Mouse (Mus musculus) spleen, postnatal 10 days (tissue): ENCODE results near the gene Cdk18.
"Not testable (repeated sequence)": the region's sequence is repeated elsewhere in the genome, so short reads cannot be mapped to it uniquely, and the experiment has no call there.

Source experiments
- DNase-seq, 2 experiments: peaks; one replicate each; pipeline ENCODE4 v3.0.0; 2021 to 2022; ENCODE audit warnings: low spot score in 2 of 2

Cdk18 gene

DNA sequence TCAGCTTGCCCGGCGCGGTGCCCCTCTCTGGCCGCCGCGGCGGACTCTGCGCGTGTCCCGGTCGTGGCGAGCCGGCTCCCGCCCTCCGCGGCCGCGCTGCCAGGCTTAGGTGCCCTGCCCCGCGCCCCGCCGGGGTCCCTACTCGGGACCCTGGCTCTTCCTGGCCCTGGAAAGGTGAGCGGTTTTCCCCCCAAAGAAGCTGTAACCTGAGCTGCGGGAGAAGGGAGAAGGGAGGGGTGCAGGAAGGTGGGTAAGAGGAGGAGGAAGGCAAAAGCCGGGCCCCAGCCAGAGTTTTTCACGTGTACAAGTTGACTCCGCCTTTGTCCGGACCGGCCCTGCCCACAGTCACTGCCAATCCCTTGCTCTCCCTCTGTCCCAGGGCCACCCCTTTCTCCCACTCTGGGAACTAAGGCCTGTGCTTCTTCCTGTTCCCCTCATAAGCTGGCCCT lies at the start of gene Cdk18:
Gene Cdk18, minus strand, starts transcription at position 269 of the 449 bp plus-strand sequence.
- peak in 1 of 2 experiments; percentile 31 for DNase-seq

DNA sequence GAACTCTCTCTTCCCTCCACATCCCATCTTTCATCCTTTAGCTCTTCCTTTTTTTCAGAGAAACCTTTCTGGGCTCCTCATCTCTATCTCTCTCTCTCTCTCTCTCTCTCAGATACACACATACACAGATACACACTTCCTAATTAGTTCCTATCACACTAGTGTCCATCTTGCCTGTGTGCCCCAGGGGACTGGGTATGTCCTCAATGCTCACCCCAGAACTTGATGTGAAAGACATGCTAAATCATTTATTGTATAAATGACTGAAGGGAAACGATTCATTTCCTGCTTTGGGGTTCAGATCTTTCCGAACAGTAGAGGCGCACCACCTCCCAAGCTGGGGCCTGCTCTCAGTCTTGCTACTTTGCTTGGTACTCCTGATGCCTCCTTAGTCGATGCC lies 49.7 kb upstream of the Cdk18 start:
- DNase-seq = no peak

DNA sequence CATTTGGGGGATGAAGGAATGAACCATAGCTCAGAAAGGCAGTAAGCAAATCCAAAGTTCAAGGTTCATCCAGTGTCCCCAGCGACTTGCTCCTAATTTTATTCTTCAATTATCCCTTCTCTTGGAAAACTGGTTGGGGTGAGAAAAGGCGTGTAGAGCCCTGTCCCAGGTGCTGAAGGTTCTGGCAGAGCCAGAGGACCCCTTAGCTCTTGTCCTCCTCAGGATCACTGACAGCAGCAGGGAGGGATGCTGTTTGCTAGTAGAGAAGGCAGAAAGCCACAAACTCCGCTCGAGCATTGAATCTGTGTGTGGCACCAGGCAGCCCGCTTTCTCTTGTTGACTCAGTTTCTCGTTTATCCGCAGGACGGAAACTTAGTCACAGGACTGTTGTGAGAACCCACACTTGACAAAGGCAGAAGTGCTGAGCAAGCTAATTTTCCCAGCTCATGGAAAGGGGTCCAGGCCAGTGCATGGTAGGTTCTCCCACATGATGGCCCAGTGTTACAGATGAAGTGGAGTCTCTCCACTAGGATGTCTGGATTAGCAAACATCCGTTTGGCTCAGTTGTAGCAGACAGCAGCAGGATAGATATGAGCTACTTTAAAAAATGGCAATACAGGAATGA lies 49.1 kb upstream of the Cdk18 start:
- no peak for DNase-seq

DNA sequence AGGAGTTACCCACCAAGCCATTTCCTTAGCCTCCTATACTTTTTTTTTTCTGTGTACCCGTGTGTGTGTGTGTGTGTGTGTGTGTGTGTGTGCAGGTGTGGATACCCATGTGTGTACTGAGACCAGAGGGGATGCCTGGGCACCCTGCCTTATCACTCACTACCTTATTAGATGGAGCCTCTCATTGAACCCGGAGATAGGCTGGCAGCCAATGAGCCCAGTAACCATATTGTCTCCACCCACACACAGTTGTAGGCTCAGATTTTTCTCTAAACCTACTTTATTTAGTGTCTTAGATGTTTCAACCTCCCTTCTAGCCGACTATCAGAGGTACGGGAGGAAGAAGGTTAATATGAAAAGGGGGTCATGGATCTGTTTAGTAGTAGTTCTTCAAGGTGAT lies 46.8 kb upstream of the Cdk18 start:
- DNase-seq = no peak

DNA sequence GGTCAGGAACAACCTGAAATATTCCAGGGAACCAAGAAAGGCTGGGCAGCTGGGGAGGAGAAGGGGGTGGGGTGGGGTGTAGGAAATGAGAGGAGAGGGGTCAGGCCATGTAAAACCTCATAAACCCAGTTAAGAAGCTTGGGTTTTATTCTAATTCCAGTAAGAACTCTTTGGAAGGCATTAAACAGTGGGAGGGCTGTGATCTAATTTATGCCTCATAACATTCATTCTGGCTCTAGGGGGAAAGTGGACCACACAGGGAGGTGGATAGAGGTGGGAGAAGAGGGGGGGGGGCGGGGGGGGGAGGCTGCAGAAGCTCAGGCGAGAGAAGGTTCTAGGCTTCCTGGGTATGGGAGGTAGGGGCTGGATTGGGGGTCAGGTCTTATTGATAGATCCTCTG lies 32.1 kb upstream of the Cdk18 start:
- DNase-seq = no peak

DNA sequence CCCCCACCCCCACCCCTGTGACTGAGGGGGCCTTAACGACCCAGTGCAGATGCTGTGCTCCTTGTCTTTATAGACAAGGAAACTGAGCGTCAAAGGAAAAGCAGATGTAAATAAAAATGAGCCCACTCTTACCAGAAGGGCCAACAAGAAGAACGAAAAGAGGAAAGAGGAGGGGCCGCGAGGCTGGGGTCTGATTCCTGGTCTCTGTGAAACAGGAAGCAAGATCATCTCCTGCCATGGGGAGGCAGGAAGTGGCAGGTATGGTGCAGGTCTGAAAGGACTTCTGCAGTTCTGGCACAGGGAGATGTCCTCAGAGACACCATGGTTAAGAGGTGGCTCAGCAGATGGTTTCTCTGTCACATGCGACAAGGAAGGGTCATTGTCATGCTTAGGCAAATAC lies 31.2 kb upstream of the Cdk18 start:
- no peak for DNase-seq

DNA sequence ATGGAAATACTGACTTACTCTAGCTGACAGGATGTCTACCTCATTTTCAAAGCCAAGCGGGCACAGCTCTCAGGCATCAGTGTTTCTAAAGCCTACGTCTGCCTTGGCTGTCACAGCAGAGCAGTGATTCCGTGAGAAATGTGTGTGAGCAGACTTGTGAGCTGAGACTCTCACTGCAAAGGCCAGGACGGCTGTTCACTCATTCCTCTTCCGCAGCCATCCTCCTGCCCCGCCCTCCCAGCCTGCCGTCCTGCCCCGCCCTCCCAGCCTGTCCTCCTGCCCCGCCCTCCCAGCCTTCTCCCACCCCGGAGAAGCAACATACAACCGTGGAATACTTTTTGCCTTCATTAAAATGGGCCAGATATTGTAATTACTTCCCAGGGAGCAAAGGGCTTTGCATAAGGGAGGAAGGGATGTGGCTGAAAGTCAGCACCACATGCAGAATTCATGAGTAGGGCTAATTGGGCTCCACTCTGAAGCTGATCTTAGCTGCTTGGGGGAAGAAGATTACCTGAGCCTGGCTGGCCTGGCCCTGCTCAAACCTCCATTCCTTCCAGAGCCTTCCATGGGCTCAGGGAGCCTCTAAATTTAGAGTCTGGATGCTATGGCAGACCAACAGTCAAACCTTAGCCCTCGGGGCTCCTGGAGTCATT lies 28.8 kb upstream of the Cdk18 start:
- DNase-seq = peak in 1 of 2 experiments; percentile 39

DNA sequence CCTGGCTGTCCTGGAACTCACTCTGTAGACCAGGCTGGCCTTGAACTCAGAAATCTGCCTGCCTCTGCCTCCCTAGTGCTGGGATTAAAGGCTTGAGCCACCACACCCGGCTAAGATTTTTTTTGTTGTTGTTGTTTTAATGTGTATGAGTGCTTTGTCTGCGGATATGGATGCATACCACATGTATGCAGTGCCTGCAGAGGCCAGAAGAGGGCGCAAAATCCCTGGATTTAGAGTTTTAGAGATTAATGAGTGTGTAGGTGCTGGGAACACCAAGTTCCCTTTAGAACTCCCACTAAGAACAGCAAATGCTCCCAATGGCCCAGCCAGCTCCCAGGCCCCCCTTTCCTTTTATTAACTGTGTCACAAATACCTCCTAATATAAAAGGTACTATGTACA lies 26.4 kb upstream of the Cdk18 start:
- peak in 1 of 2 experiments; percentile 58 for DNase-seq

DNA sequence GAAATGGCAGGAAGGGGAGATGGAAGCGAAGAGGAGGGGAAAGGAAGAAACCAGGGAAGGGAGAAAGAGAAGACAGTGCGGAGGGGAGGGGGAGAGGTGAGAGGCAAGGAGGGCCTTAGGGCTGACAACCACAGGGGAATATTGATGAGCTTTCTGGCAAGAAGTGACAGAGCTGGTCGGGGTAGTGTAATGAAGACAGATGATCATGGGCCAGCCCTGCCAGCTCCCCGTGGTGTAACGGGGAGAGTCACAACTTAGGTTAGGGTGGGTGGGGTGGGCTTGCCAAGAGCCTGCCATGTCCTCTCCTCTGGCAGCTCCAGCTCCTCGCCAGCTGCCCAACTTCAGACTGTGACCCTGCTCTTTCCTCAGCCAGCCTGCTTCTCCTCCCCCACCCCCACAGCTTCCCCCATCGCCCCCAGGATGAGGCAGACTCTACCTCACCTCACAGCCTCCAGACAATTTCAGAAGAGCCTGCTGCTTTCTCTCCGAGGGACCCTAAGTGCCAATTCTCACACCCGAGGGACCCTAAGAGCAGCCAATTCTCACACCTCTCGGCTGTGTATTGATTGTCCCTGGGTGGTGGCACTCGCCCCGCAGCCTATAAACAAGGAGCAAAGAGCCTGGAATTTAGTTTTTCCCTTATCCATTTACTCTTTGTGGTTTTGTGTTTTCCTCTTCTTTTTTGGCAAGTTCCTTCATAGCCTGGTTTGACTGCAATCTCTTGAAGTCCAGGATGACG lies 25.5 kb upstream of the Cdk18 start:
- DNase-seq = no peak

DNA sequence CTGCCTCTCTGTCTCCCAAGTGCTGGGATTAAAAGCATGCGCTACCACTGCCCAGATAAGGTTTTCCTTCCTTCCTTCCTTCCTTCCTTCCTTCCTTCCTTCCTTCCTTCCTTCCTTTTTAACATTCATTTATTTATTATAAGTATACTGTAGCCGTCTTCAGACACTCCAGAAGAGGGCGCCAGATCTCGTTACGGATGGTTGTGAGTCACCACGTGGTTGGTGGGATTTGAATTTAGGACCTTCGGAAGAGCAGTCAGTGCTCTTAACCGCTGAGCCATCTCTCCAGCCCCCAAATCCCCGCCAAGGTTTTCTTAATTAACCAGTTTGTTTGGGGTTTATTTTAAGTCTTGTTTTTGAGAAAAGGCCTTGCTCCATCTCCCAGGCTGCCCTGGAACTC lies 23.1 kb upstream of the Cdk18 start:
- not testable (repeated sequence) for DNase-seq

DNA sequence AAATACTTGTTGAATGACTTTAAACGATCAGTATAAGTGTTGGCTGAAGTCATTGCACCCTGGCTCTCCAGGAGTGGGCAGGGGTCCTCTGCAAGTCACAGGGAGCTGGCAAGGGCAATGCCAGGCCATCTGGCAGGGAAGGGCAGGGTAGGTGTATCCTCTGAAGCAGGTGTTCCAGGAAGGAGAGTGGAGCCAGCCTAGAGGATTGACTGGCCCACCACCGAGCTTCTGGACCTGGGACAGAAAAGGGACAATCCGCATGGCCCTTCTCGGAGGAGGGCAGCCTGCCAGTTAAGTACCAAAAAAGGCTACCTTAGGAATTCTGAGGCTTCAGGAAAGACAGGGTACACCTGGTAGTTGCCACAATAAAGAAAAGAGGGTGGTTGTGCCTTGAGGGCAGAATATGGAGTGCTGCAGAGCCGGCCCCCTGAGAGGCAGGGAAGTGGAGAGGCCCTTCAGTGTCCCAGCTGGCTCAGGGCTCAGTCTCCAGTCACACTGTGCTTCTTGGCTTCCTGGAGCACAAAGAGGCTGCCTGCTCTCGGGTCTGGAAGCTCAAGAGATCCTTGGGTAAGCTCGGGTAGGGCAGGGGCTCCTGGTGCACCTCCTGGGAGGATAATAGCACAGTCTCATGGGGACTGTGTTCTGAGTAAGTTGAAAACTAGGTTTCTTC lies 21.9 kb upstream of the Cdk18 start:
- DNase-seq = no peak

DNA sequence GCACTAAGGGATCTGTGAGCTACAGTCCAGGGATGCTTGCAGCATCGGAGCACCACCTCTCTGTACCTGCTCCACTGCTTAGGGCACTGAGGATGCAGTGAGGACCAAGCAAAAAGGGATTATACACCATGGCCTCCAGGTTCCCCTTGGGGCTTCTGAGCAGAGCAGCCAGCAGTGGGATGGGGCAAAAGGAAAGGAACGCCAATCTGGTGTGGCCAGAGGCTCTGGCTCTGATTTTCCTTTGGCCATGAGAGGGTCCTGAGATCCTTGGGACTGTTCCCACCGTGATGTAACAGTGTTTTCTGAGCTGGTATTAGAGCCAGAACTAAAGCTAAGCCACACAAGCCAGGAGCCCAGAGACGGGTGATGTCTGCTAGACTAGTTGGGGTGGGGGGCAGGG lies 20.2 kb upstream of the Cdk18 start:
- DNase-seq = no peak

DNA sequence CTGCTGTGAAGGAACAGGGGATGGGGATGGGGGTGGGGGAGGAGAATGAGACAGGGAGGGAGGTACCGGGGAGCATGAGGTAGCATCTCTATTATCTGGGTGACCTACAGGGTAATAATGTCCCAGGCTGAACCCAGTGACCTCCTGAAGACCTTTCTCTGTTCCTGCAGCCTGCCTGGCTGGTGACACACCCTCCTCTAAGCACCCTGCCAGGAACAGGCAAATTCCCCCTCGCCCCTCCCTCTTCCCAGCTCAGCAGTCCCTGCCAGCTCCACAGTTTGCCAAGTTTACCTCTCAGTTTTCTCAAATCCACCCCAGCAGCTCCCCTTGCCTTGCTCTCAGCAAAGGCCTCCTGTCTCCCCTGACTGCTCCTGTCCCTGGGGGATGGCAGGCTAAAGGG lies 19.3 kb upstream of the Cdk18 start:
- no peak for DNase-seq

DNA sequence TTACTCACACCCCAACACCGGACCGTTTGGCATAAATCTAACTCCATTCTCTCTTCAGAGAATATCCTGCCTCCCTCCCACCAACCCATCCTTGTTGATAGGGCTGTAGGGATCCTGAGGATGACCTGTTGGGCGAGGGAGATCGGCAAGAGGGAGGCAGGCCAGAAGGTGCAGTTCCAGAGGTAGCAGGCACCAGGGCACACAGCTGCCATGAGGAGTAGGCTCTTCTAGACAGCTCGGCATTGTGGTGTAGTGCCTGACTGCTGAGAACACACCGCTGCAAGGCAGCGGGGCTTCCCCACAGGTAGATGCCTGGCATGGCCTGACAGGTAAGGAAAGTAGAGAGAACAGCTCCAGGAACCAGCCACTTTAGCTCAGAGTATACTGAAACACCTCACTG lies 18.3 kb upstream of the Cdk18 start:
- DNase-seq = no peak

DNA sequence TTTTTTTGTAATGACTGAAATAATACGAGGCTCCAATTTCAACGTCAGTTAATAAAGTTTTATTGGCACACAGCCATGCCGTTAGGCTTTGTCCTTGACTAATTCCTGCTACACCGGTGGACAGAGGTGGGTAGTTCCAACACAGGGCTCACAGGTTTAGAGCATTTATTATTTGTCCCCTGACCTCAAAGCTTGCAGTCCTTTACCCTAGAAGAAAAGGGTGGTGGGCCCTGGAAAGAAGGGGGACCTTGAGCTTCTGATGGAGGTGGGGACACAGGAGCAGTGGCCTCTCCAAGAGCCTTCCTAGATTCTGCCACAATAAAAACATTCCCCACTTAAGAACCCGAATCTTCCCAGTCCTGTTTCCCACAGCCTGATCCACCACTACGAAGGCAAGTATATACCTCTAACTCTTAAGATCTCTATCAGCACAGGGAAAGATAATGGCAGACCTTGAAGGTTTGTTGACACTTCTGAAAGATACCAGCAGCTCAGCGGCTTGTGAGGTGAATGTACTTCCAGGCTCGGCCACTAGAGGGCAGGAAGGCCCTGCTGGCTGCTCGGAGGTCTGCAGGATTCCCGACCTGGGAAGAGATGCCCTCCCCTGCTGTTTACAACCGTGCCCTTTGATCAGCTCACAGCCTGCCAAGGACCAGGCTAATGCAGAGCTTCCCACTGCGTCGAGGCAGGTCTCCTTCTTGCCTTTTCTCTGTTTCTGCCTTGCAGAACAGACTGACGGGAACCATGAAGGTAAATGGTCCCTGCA lies 17.7 kb upstream of the Cdk18 start:
- DNase-seq = peak; percentile 74 to 86

DNA sequence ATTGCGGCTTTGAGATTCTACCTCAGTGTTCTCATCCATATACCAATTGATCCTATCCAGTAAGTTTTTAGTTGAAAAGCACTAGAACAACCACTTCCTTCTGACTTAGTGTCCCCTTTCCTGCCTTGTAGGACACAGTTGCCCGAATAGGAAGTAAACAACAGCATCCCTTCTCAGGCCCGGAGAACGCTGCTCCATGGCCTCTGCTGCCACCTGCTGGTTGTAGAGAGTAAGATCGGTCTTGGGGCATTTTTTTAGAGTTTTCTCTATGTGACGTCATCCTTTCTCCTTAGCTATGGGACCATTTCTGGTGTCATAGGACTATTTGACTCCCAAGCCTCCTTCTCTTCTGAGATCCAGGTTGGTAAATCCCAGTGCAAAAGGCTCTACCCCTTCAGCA lies 16.3 kb upstream of the Cdk18 start:
- DNase-seq = peak; percentile 60 to 83

DNA sequence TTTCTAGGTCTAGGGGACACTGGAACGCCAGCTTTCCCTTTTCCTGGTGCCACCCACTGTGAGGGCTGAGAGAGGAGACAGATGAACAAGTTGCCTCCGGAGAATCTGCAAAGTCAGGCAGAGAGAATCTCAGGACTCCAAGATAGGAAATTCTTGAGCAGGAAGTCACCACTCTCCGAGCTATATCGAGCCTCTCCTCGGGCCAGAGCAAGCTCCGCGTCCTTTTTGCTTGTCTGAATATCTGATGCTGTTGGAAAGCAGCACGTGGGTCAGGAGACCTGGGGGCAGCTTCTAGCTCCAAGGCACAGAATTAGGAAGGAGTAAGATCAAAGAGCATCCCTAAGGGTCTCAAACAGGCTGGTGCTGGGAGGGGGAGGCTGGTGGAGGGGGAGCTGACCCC lies 14.2 kb upstream of the Cdk18 start:
- DNase-seq = no peak

DNA sequence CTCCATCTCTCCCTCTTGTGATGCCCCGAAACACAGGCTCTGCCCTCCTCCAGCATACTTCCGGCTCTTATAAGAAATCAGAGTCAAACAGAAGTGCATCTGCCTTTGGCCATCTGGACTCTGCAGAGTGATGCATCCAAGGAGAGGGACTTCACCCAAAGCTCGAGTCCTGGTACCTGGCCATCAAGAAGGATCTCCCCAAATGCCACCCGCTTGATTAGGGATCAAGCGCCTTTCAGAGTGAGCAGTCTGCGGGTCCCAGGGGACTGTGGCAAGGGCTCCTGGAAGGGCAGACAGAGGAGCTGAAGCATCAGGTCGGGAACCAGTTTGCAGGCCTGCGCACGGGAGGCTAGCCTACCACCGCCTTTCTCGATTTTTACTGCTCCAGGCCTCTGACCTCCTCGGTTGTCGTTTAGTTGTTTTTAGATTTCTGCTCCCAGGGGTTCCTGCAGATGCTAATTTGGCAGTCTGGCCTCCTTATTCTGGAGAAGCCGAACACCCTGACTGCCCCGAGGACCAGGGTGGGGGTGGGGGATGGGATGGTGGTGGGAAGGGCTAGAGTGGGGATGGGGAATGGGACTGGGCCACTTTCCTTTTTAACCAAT lies 13.7 kb upstream of the Cdk18 start:
- no peak for DNase-seq

DNA sequence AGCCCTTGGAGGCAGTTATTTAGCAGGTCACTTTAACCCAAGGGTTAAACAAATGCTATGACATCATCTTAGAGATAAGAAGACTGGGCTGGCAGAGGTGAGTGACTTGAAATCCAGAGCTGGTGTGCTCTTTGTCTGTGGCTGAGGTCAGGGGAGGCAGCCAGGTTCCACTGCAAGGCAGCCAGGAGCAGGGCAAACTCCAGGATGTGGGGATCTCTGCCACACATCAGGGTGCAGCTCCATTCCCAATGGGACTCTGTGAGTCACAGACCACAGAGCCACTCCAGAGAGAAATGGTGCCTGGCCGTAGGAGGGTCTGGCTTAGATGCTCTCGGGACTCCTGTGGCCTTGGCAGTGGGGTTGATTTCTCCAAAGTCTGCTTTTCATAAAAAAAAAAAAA lies 12.4 kb upstream of the Cdk18 start:
- DNase-seq = no peak

DNA sequence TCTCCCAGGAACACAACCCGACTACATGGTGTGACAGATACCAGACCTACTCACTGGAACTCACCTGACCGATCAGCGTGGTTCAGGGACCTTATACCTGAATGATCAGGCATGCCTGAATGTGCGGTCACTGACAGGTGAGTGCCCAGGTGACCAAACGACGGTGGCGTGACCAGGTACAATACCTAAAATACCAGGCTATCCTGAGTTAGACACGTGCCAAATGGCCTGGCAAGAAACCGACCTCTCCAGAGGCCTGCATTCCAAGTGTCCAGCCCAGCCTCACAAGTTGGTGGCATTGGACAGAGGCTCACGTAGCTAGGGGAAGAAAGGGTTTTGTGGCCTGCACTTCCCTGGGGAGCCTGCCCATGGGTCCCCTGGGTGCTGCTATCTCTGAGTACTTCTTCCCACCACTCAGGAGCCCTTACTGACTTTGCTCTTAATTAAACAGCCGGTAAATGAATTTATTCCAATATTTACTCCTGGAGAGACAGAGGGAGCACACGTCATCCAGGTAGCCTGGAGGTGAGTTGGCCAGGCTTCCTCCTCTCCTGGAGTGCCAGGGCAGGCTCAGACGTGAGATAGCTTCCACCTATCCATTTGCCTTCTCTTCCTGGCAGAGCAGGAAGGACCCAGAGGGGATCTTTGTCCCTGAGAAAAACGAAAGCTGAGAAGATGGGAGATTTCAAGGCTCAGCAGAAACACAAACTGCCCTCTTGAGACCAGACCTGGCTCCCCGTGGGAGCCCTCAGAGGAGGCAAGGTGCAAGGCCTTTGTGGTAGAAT lies 11.5 kb upstream of the Cdk18 start:
- no peak for DNase-seq

DNA sequence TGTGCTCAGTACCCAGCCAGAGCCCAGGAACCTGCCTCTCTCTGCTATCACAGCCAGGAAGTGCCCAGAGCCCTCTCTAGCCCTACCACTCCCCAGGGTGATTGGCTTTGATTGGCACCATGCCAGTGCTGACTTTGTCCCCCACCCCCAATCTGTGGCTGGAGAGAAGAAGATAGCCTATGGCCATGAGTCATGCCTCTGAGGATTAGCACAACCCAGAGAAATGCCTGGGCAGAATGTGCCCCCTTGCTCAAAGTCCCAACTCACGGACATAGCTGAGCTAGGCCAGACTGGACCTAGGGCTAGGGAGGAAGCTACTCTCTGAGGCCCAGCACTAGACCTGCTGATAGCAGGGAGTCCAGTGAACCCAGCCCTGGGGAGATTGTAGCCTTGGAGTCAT lies 10.7 kb upstream of the Cdk18 start:
- no peak for DNase-seq
